Mouse (Mus musculus) urinary bladder, postnatal 0 days (tissue): ENCODE measurements around the gene Gm21788. TPM values are rescaled to one million over a fixed set of nuclear protein-coding genes. Genes with fewer than 3 reads are reported as not detected.

Experiments used
- polyA plus RNA-seq: library from polyadenylated mRNA; unstranded; fragments of >200 nt; fragmentation: Nextera tagmentation; extraction: Ambion mirVana; gene quantifications from 2 replicates; pipeline ENCODE4 v1.2.1, GENCODE M21; 2015

Gm21788 gene
- not detected in 2 replicates for polyA plus RNA-seq

DNA sequence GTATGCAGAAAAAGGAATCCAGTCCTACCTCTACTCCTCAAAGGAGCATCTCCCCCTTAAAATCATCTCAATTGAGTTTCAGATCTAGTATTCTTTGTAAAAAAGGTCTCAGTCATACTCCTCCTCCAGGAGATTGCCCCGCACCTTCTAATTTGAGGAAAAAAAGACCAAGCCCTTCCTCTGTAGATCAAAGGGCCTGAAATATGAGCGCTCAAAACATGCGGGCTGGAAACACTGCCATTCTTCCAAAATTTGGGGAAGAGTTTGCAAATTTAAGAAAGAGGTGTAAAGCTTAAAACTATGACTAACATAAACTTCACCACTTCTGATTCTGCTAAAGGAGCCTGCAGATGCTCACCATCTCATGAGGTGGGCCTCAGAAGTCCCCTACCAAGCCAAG, at the start of gene Gm21788:
Gene Gm21788, plus strand, starts transcription at position 301 of the 400 bp plus-strand sequence.

Other genes starting within 250 kb of the Gm21788 start
- gene Gm21244, start 235.7 kb upstream of the Gm21788 start, polyA plus RNA-seq: not detected in 2 replicates
- not detected in 2 replicates for gene Gm28998, start 151.2 kb upstream of the Gm21788 start, polyA plus RNA-seq
- not detected in 2 replicates for gene Gm20826, start 233.5 kb downstream of the Gm21788 start, polyA plus RNA-seq